Mouse (Mus musculus): ENCODE results near the gene Gm973. TPM values are rescaled to one million over a fixed set of nuclear protein-coding genes. Genes with fewer than 3 reads are reported as not detected.

The Gm973 gene
- polyA plus RNA-seq, 1 experiment from 2014 or later: not detected

DNA sequence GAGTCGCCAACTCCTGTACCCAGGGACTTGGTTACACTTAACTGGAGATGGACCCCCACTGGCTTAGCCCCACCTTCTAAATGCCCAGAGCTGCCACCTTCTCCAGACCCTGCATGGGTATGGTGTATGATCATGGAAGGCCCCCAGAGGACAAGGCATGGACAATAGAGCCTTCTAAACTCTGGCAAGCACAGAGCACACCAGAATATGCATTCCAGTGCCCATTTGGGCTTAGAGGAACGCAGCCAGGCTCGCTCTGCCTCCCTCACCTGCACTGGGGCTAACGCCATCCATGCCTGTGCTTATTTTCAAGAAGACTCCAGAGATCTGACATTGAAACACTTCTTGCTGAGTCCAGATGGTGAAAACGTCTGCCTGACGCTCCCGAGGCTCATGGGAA lies 50.2 kb downstream of the Gm973 start:
- no peak overlapping the region for H3K9ac ChIP-seq
- ATAC-seq (ENCODE audit: insufficient read depth) (no peak), DNase-seq (no peak)
- no peak overlapping the region for H3K27ac ChIP-seq (ENCODE audit: low read depth)
- no peaks in the 10 kb centered on the region for H3K36me3 ChIP-seq (ENCODE audit: insufficient read depth)
- no peak for TF ChIP-seq CTCF (IDR thresholded peaks at IDR 0.05; ENCODE audit: low read depth)
- H3K4me3 ChIP-seq (ENCODE audit: low read depth, low read length): no peak overlapping the region
- no peaks in the 10 kb centered on the region for H3K27me3 ChIP-seq (ENCODE audit: insufficient read depth, low read length)
- no peak overlapping the region for H3K4me2 ChIP-seq
- no peaks in the 10 kb centered on the region; the same call in 1 of the 2 replicates for H3K9me3 ChIP-seq (ENCODE audit: low read depth, low read length)
- H3K4me1 ChIP-seq (ENCODE audit: insufficient read depth): 0 out of 2 replicates have a peak, but pooled peaks cover 2% of the 10 kb centered on the region
- 73% methylated on average over 7 of the region's 7 CpGs for WGBS

DNA sequence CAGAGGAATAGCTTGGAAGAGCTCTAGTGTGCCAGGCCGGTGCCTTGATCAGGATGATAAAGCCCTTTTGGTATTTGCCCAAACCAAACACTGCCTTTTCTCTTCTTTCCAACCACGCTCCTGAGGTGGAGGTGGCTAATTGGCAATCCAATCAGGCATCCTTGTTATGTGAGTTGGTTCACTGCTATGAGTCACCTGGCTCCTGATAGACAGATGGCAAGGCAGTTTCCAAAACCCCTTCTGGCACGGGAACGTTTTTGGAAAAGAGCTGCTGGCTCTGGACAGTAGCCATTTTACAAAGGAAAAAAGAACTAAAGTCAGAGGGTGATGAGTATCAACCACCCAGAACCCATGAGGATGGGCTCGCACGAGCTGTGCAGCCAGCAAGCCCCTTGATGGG lies 50.9 kb downstream of the Gm973 start:
- DNase-seq: no peak
- no peak overlapping the region for H3K4me3 ChIP-seq (ENCODE audit: low read depth, low read length)

DNA sequence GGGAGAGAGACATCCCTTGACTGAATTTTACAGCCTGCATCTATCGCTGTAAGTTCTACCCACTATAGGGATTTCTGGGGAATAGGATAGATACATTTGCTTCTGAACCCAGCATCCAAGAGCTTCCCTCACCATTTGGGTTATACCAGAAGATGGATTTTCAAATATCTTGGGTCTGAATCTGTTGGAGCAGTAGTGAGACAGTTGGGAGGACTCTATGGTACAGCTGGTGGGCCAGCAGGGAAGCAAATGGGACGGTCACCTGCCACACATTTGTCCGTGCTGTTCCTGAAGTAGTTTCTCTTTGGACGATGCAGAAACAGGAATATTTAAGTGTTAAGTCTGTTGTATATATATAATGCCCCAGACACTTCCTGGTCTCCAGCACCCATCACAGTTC lies 51.5 kb downstream of the Gm973 start:
- DNase-seq: no peak
- Histone ChIP-seq H3K9me3 (ENCODE audit: low read depth, low read length) (no peaks in the 10 kb centered on the region; the same call in 1 of the 2 replicates), H3K27ac (ENCODE audit: low read depth) (no peak overlapping the region), H3K4me2 (no peak overlapping the region), H3K9ac (no peak overlapping the region), H3K4me1 (ENCODE audit: insufficient read depth) (0 out of 2 replicates have a peak, but pooled peaks cover 2% of the 10 kb centered on the region), H3K36me3 (ENCODE audit: insufficient read depth) (no peaks in the 10 kb centered on the region), H3K27me3 (ENCODE audit: insufficient read depth, low read length) (no peaks in the 10 kb centered on the region), H3K4me3 (ENCODE audit: low read depth, low read length) (no peak overlapping the region)
- no peak for TF ChIP-seq CTCF (IDR thresholded peaks at IDR 0.05; ENCODE audit: low read depth)
- no peak for ATAC-seq (ENCODE audit: insufficient read depth)
- WGBS: 80% methylated on average over 4 of the region's 4 CpGs

More for the DNA sequence above, 50.9 kb downstream of the Gm973 start:
- 0 out of 2 replicates have a peak, but pooled peaks cover 2% of the 10 kb centered on the region for H3K4me1 ChIP-seq (ENCODE audit: insufficient read depth)
- H3K36me3 ChIP-seq (ENCODE audit: insufficient read depth): no peaks in the 10 kb centered on the region
- no peak overlapping the region for H3K27ac ChIP-seq (ENCODE audit: low read depth)
- no peak overlapping the region for H3K4me2 ChIP-seq
- no peak for ATAC-seq (ENCODE audit: insufficient read depth)
- H3K9me3 ChIP-seq (ENCODE audit: low read depth, low read length): no peaks in the 10 kb centered on the region; the same call in 1 of the 2 replicates
- no peak overlapping the region for H3K9ac ChIP-seq
- TF ChIP-seq CTCF (IDR thresholded peaks at IDR 0.05; ENCODE audit: low read depth): no peak
- H3K27me3 ChIP-seq (ENCODE audit: insufficient read depth, low read length): no peaks in the 10 kb centered on the region
- WGBS: 51% methylated on average over 6 of the region's 6 CpGs

DNA sequence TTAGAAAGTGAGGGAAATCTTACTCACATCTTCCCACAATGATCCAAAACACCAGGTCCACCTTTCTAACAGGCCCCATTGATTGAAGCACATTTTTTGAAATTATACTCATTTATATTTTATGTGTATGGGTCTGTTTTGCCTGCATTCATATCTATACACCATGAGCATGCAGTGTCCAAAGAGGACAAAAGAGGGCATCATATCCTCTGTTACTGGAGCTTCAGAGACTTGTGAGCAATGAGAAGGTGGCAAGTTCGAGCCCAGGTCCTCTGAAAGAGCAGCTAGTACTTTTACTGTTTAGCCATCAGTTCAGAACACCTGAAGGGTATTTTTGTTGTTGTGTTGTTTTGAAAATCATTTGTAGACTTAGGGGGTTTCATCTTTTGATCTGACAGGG lies 52.2 kb downstream of the Gm973 start:
- Histone ChIP-seq H3K4me1 (ENCODE audit: insufficient read depth) (0 out of 2 replicates have a peak, but pooled peaks cover 2% of the 10 kb centered on the region), H3K9me3 (ENCODE audit: low read depth, low read length) (no peaks in the 10 kb centered on the region; the same call in 1 of the 2 replicates), H3K4me3 (ENCODE audit: low read depth, low read length) (no peak overlapping the region), H3K27ac (ENCODE audit: low read depth) (no peak overlapping the region), H3K9ac (no peak overlapping the region), H3K27me3 (ENCODE audit: insufficient read depth, low read length) (no peaks in the 10 kb centered on the region), H3K36me3 (ENCODE audit: insufficient read depth) (no peaks in the 10 kb centered on the region), H3K4me2 (no peak overlapping the region)
- 89% methylated on average over 1 of the region's 1 CpGs for WGBS
- DNase-seq (no peak), ATAC-seq (ENCODE audit: insufficient read depth) (no peak)
- no peak for TF ChIP-seq CTCF (IDR thresholded peaks at IDR 0.05; ENCODE audit: low read depth)

DNA sequence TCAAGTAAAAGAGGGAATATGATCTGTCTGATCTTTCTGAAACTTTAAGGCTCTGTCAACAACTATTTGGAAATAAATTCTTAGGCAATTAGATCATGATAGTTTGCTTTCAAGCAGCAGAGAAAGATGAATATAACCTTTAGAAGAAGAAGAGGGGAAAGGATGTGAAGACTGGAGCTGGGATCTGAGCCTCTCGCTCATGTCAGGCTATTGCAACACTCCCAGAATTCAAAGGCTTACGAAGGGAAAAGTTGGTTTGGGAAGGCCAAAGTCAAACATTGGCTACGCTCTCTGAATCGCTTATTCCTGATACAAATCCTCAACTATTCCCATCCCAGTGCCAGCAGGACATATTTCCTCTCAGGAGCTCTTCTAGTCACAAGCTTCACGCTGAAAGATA lies 53.2 kb downstream of the Gm973 start:
- Histone ChIP-seq H3K9me3 (ENCODE audit: low read depth, low read length) (no peaks in the 10 kb centered on the region), H3K4me2 (no peak overlapping the region), H3K27me3 (ENCODE audit: insufficient read depth, low read length) (no peaks in the 10 kb centered on the region), H3K36me3 (ENCODE audit: insufficient read depth) (no peaks in the 10 kb centered on the region), H3K4me3 (ENCODE audit: low read depth, low read length) (no peak overlapping the region), H3K27ac (ENCODE audit: low read depth) (no peak overlapping the region), H3K4me1 (ENCODE audit: insufficient read depth) (0 out of 2 replicates have a peak, but pooled peaks cover 2% of the 10 kb centered on the region), H3K9ac (no peak overlapping the region)
- ATAC-seq (ENCODE audit: insufficient read depth): no peak
- WGBS: 82% methylated on average over 5 of the region's 5 CpGs
- no peak for TF ChIP-seq CTCF (IDR thresholded peaks at IDR 0.05; ENCODE audit: low read depth)
- no peak for DNase-seq

DNA sequence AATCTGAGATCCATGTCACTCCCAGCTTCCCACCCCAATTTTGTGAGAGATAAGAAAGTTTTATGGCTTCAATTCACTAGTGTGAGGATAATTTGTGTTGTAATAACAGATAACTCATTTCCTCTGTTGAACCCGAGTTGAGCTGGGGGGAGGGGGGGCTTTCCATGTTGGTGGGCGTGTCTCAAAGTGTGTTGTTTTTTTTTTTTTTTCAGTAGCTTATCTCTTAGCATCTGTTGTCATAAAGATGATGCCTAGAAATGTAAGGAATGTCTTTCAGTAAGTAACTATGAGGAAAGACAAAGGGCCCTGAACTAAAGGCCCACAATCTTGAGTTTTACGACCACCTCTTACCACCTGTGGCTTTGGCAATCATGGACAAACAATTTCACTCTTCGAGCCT lies 54.7 kb downstream of the Gm973 start:
- H3K4me3 ChIP-seq (ENCODE audit: low read depth, low read length): no peak overlapping the region
- H3K27me3 ChIP-seq (ENCODE audit: insufficient read depth, low read length): no peaks in the 10 kb centered on the region
- no peak overlapping the region for H3K4me2 ChIP-seq
- H3K27ac ChIP-seq (ENCODE audit: low read depth): no peak overlapping the region
- DNase-seq (no peak), ATAC-seq (ENCODE audit: insufficient read depth) (no peak)
- no peaks in the 10 kb centered on the region for H3K9me3 ChIP-seq (ENCODE audit: low read depth, low read length)
- H3K9ac ChIP-seq: no peak overlapping the region
- WGBS: 62% methylated on average over 4 of the region's 4 CpGs
- no peak for TF ChIP-seq CTCF (IDR thresholded peaks at IDR 0.05; ENCODE audit: low read depth)
- no peaks in the 10 kb centered on the region for H3K36me3 ChIP-seq (ENCODE audit: insufficient read depth)
- H3K4me1 ChIP-seq (ENCODE audit: insufficient read depth): peaks cover 8% of the 10 kb centered on the region; the same call in 1 of the 2 replicates

DNA sequence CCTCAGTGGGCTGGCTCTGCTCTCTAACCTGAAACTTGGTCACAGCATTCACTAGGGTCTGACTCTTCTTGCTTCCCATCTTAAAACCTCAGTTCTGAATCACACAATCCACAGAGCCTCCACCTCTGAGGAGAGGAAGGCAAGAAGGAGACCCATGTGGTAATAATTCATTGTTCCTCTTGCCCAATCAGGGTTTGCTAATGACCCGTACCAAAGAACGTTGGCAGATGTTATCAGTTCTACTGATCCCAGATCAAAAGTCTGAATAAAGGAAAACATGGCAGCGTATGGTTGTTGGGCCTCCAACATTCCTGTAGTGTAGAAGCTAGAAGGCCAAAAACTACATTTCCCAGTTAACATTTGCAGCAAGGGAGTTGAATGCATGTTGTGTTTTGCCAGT lies 55.4 kb downstream of the Gm973 start:
- peaks cover 8% of the 10 kb centered on the region; the same call in 1 of the 2 replicates for H3K4me1 ChIP-seq (ENCODE audit: insufficient read depth)
- H3K9me3 ChIP-seq (ENCODE audit: low read depth, low read length): no peaks in the 10 kb centered on the region
- no peak for ATAC-seq (ENCODE audit: insufficient read depth)
- H3K9ac ChIP-seq: no peak overlapping the region
- H3K36me3 ChIP-seq (ENCODE audit: insufficient read depth): no peaks in the 10 kb centered on the region
- H3K4me2 ChIP-seq: no peak overlapping the region
- WGBS: 73% methylated on average over 3 of the region's 3 CpGs
- H3K27me3 ChIP-seq (ENCODE audit: insufficient read depth, low read length): no peaks in the 10 kb centered on the region
- no peak overlapping the region for H3K27ac ChIP-seq (ENCODE audit: low read depth)
- TF ChIP-seq CTCF (IDR thresholded peaks at IDR 0.05; ENCODE audit: low read depth): no peak
- no peak overlapping the region for H3K4me3 ChIP-seq (ENCODE audit: low read depth, low read length)
- DNase-seq: no peak
